Mouse (Mus musculus): ENCODE data around the gene Rab20. TPM values are rescaled to one million over a fixed set of nuclear protein-coding genes. Genes with fewer than 3 reads are reported as not detected.

The Rab20 gene
- polyA plus RNA-seq, 1 experiment from 2014 or later = 6.2 TPM

DNA sequence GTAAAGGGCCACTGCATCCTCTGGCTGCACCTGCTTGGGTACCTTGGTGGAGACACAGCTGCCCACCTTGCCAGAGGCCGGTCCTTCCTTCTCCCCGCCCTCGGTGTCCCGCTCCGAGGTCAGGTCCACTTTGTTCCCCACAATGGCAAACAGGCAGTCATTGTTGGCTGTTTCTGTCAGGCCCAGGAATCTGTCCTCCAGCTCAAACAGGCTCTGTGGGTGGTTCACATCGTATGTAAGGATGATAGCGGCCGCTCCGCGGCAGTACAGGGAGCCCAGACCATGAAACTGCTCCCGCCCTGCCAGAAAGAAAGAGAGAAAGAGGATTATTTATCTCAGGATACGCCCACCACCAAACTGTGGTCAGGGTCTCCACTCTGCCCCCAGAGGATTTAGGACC, 24.3 kb downstream of the Rab20 start:
- no peak for DNase-seq (ENCODE audit: low spot score)

DNA sequence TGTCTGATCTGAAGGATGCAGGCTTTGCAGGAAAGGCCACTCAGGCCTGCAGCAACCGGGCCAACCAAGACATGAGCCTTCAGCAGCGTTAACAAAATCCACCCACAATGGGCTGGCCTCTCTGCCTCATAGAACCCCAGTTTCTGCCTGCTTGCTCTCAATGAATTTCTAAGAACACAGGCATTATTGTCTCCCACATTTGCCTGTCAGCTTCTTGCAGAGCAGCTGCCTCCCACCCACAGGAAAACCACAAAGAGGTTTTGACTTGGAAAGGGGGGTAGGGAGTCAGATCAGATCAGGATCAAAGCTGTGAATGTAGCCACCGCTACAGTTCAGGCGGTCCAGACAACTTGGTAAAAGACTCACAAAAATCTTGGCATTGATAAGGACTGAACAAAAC, 25.5 kb downstream of the Rab20 start:
- peak; percentile 31 for DNase-seq (ENCODE audit: low spot score)

DNA sequence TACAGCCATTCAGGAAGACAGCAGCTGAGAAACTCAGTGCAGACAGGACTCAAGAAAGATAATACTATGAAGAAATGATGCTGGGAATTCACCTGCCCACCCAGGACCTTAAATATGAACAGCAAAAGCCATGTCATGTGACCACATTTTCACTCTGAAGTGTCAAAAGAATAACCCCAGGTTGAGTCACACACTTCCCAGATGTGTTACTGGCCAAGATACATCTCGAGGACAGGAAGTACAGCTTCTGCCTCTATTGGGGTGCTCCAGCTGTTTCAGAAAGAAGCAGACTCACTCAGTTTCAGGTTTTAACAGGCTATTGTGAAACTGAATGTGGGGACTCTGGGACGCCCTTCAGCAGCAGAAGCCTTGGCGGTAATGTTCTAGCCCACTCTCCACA, 26.0 kb downstream of the Rab20 start:
- peak; percentile 47 for DNase-seq (ENCODE audit: low spot score)

DNA sequence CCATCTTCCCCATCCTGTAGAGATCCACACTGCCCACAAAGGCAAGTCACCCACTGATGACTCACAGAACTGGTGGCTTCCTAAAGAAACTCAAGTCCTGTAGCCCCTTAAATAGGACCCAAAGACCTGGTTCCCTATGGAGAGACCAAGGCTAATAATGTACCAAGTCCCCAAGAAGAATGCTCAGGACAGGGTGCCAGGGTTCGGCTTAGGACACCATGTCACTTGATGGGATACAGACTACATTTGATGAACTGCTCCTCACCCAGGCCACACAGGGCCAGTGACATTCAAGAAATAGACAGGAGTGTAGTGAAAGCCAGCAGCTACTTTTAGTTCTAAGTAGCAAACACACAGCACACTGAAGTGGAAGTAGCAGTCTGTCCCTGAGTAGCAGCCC, 26.4 kb downstream of the Rab20 start:
- no peak for DNase-seq (ENCODE audit: low spot score)

DNA sequence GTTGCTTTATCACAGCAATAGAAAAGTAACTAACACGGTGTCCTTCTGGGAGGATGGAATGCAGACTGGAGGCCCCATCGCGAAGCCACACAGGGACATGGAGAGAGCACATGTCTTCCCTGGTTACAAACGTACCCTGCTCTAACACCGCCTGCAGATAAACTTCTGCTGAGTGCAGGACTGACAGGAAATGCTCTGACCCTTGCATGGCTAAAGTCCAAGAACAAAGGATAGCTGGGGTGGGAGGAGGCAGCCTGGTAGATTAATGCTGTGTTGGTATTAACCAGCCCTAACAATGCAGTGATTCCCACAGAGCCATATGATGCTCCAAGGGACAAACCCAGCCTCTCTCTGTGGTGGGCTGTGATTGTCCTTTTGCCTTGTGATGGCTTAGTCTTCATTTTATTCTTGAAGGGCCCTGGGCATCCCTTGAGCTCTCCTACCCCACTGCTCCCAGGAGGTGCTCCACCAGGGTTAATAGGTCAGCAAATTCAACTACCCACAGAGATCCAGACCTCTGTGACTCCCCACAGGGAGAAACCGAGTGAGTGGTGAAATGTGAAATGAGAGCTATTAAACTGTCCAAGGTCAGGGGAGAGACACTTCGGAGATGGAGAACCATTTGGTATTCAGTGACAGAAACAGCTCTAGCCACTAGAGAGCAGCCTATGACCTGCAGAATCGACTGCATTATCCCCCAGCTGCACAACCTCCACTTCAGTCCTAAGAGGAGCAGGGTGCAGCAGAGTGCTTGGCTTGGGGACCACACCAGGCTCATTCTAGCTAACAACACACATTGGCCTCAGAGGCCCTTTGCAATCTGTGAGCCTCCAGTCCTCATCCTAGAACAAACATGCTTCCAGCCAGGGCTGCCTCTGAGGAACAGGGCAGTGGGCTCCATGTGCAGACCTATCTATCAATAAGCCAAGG, 28.1 kb downstream of the Rab20 start:
- peak; percentile 48 for DNase-seq (ENCODE audit: low spot score)

DNA sequence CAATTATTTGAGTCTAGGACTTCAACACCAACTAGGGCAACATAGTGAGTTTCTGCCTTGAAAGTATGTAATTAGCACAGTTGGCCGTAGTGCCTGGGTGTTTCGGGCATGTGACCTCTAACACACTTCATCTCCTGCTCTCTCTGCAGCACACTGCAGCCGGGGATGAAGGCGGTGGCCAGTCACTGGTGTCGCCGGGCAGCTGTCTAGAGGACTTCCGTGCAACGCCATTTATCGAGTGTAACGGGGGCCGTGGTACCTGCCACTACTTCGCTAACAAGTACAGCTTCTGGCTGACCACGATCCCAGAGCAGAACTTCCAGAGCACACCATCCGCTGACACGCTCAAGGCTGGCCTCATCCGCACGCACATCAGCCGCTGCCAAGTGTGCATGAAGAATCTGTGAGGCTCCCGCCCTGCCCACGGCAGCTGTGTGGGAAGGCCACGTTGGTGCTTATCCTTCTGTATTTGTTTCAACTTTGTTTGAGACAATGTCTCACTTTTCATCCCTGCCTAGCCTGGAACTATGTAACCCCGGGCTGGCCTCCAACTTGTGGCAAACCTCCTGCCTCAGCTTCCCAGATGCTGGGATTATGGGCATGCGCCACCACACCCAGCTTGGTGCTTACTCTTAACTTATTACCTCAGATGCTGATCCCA, 30.5 kb downstream of the Rab20 start:
- no peak for DNase-seq (ENCODE audit: low spot score)

DNA sequence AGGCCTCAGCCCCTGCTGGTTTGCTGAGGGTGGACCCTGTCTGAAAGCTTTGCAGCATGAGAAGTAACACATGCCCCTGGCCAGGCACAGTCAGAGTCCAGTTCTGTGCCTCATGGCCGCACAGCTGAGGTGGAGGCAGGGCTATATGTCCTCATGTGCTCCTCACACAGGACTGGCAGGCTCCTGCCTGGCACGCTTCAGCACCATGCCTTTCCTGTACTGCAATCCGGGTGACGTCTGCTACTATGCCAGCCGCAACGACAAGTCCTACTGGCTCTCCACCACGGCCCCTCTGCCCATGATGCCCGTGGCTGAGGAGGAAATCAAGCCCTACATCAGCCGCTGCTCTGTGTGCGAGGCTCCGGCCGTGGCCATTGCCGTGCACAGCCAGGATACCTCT, 32.7 kb downstream of the Rab20 start:
- no peak for DNase-seq (ENCODE audit: low spot score)

DNA sequence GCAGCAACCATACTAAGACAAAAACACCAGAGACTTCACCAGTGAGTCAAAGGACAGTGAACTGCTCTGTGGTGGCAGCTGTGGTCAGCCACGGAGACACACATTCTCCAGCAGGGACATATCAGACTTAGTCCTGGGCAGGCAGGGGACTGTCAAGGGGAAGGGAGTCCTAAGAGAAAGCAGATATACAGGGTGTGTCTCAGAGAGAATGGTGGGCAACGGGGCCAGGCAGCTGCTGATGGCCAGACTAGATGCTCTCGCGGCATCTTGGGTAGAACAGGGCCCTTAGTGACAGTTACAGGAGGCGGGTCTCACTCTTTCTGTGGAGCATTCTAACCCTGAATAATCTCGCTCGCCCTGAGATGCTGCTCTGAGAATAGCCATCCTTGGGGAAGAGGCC, 34.3 kb downstream of the Rab20 start:
- DNase-seq (ENCODE audit: low spot score) = no peak

DNA sequence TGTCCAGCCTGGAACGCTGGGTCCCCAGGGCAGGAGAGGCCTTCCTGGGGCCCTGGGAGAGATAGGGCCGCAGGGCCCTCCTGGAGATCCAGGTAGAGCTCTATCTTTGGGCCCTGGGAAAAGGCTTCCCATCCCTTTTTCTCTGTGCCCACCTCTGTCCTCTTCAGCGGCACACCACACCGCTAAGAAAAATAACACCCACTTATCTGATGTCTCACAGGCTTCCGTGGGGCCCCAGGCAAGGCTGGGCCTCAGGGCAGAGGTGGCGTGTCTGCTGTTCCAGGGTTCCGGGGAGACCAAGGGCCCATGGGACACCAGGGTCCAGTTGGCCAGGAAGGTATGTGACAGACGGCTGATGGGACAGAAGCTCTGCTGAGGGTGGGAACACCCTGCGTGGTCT, 34.9 kb downstream of the Rab20 start:
- DNase-seq (ENCODE audit: low spot score) = no peak

DNA sequence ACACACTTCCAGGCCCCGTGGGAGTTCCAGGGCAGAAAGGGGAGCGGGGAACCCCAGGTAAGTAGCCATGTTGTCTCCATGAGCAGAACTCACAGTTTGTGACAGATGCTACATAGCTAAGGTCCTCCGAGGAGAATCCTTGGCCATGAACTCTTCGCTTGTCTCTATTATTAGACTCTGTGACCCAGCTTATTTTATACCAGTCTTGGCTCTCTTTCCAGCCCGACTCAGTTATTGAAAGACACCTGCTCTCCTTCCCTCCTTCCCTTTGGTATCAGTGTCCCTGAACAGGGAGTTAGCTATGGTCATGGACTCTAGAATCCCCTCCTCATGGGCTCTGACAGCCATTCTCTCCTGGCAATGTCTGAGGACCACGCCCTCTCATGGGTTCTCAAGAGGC, 37.2 kb downstream of the Rab20 start:
- DNase-seq (ENCODE audit: low spot score) = no peak

DNA sequence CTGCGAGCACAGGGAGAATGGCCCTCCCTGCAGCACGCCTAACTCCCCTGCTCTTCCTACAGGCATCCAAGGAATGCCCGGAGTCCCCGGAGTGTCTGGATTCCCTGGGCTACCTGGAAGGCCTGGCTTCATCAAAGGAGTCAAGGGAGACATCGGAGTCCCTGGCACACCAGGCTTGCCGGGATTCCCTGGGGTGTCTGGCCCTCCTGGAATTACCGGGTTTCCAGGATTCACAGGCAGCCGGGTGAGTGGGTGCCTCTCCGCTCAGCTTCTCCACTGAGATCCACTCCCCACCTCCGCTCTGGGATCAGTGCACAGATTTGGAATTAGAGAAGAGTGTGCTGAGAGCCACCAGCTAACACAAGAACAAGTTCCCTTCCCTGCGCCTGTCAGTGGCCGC, 40.6 kb downstream of the Rab20 start:
- DNase-seq (ENCODE audit: low spot score) = no peak

DNA sequence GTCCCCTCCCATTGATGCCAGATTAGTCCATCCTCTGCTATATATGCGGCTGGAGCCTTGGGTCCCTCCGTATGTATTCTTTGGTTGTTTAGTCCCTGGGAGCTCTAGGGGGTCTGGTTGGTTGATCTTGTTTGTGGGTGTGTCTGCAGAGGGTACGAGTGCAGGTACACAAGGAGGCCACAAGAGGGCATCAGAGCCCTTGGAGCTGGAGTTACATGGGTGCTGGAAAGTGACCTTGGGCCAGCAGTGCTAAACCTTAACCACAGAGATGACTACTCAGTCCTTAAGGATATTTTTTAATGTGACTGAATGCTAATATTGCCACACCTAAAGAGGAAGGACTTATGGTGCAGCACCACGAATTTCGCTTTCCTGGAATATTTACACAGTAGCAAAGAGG, 47.8 kb downstream of the Rab20 start:
- peak; percentile 52 for DNase-seq (ENCODE audit: low spot score)

DNA sequence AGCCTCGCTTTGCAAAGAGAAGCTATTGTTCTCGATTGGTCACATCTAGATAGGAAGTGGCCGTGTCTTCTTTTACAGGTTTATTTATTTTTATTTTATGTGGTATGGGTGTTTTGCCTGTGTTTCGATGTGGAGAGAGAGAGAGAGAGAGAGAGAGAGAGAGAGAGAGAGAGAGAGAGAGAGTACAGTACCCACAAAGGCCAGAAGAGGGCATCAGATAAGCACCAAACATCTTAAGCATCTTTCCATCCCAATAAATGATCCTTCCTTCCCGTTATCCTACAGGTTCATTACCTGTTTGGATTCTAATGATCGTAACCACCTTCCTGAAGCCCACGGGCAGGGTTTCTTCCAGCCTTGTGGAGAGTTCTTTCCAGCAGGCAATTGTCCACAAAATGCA, 55.4 kb downstream of the Rab20 start:
- DNase-seq (ENCODE audit: low spot score) = no peak

DNA sequence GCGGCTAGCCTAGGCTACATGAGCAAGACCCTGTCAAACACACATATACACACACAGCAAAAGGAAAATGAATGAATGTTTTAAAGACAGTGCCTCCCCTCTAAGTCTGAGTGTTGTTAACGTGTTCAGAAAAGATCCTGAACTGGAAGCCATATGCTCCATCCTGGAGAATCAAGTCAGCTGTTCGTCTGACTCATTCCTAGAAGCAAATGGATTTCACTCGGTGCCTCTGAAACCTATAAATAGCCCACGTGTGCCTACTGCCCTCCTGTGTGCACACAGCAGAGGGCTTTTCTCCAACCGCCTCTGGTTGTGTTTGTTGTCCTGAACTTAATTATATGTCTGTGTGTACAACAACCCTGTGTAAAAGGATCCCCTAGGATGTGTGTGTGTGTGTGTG, 56.5 kb downstream of the Rab20 start:
- no peak for DNase-seq (ENCODE audit: low spot score)

DNA sequence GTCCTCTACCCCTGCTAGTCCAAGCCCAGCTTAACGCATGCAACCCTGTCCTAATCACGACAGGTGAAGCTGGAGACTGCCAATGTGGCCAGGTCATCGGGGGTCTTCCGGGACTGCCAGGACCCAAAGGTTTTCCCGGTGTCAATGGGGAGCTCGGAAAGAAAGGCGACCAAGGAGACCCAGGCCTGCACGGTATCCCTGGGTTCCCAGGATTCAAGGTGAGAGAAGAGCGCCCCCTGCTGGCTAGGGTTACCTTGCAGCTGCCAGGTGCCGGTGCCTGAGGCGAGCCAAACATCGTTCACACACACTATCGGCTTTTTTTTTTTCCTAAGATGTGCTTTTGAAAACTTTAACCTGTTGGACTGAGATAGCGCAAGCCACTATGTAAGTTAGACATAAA, 57.4 kb downstream of the Rab20 start:
- peak; percentile 51 for DNase-seq (ENCODE audit: low spot score)

DNA sequence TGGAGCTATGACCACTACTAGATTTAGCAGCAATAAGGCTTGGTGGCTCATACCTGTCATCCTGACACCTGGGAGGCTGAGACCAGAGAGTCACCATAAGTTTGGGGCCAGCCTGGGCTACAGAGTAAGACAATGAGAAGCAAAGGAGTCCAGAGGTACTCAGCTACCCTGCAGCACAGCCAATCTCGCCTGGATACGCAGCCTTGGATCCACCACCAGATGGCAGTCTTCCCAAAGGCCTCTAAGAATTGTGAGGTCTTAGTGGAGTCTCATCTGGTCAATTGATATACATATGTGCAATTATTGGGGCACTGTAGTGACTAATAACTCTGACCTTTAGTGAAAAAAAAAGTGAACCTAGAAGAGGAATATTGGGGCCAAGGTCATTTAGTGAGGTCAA, 58.9 kb downstream of the Rab20 start:
- peak; percentile 64 for DNase-seq (ENCODE audit: low spot score)

DNA sequence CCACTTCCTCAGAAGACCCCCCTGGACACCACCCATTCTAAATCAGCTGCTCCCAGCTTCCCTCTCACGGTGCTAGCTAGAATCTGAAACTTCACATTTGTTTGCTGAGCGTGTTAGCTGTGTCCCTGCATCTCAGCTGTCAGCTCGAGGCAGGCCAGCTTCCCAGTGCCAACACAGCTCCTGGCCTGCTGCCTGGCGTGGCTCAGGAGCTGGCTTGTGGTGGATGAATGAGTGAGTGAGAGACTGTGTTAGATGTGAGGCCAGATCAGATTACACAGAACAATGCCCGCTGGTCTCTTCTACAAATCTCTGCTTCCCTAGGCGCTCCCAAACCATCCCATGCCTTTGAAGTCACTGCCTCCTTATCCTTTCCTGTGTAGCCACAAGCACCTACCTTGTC, 59.3 kb downstream of the Rab20 start:
- DNase-seq (ENCODE audit: low spot score) = no peak

DNA sequence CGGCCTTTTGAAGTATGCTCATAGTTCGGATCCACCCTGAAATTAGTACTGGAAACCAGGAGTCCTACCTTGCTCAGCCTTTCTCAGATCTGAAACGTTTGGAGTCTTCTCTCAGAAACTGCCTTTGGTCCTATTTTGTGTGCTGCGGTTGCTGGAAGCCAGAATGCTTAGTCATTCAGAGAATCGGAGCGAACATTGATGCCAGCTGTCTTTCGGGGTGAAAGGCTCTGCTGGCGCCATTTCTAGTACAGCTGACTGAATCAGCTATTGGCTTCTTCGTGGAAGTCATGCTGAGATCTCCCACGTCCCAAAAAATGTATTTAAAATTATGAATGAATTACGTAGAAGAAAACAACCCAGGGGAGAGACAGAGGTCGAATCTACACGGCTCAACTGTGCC, 60.7 kb downstream of the Rab20 start:
- no peak for DNase-seq (ENCODE audit: low spot score)

DNA sequence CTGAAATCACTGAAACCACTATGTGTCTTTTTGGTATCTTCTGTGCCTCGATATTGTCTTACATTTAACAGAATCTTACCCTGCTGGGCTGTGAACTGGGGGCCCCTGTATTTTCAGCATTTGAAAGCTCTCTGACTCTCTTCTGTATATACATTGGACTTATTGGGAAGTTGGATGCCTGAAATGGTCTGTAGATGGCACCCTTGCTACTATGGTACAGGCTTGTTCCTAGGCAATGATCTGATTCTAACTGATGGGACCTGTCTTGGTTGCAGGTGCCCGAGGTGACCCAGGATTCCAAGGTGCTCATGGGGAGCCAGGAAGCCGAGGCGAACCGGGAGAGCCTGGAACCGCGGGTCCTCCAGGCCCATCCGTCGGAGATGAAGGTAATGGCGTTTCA, 63.4 kb downstream of the Rab20 start:
- DNase-seq (ENCODE audit: low spot score) = no peak

DNA sequence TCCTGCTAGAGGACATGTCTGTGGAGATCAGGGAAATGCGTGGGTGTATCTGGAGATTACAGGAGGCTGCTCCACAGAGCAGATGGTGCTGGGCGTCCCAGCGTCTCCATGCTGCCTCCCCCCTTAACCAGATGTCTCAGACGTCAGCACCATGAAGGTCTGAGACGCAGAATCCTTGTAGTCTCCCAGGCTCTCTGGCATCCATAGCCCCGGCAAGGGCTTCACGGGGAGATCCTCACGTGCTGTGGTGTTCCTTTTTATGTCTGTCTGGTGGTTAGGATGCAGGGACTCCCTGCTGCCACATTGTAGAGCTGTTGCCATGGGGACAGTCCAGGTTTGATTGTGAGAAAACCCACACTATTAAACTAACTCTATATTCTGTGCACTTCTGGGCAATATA, 64.2 kb downstream of the Rab20 start:
- no peak for DNase-seq (ENCODE audit: low spot score)

DNA sequence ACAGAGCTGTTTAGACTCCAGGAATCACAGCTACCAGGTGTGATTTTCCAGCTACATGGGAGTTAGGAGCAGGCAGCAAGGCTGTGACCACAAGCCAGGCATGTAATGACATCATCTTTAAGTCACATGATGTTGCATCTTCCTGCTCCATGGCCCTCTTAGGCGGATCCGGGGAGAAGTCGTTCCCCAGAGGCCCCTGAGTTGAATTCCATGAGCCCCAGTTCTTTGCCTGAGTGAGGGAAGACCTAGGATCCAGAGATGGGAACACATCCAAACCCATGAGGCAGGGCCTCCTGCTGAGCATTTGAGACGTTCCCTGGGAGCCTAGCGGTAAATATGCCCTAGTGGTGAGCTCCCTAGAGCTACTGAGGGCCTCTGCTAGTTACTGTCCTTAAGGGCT, 66.1 kb downstream of the Rab20 start:
- no peak for DNase-seq (ENCODE audit: low spot score)

DNA sequence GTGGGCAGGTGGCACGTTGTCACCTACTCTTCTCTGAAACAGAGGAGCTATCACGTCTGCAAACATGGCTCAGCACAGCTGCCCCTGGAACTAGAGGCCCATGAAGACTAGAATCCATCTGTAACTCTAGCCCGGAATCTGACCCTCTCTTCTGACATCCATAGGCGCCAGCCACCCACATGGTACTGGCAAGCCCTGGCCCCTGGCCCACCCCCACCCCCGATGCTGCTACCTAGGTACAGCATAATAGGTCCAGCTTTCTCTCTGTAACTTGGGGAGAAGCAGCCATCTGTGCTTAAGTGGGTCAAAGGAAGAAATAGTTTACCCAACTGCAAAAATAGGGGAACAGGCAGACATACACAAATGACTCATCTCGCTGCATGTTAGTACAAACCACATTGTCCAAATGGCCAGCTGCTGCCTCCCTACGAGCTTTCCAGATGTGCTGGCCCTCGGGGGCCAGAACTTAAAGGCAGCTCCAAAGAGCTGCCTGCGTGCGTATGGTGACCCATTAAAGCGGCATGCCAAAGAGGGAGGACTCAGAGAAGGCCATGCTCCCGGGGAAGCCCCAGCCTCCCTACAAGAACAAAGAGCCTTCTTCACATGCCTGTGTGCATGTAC, 66.9 kb downstream of the Rab20 start:
- no peak for DNase-seq (ENCODE audit: low spot score)
